Mouse (Mus musculus): ENCODE measurements around the gene Gm15517. TPM values are rescaled to one million over a fixed set of nuclear protein-coding genes. Genes with fewer than 3 reads are reported as not detected.
A peak's percentile ranks its signal among the peaks of the same experiment; 100 is the strongest.
"Not testable (repeated sequence)": the region's sequence is repeated elsewhere in the genome, so short reads cannot be mapped to it uniquely, and the experiment has no call there.

The Gm15517 gene
- polyA plus RNA-seq, 1 experiment from 2014 or later = not detected

DNA sequence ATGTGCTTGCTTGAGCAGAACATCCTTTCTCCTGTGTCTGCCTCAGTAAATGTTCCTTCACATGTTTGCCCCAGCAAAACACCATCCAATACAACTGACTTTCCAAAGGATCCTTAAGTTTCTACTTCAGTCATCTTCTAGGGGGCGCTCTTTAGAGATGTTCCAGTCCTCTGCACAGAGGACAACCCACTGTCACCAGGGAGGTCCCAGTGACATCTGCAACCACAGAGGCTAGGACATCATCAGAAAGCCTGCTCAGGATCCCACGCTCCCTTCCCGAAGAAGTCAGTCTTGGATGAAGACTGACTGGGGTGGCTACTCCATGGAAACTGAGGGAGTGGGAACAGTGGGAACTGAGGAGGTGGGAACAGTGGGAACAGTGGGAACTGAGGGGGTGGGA lies 14.3 kb downstream of the Gm15517 start:
- Histone ChIP-seq H3K36me3 (ENCODE audit: control insufficient read depth, insufficient read depth, low read length) (no peaks in the 10 kb centered on the region), H3K9me3 (ENCODE audit: control insufficient read depth, low read length) (no peaks in the 10 kb centered on the region), H3K27ac (replicated peaks; ENCODE audit: low read depth, low read length) (no peak overlapping the region), H3K4me3 (replicated peaks; ENCODE audit: low read depth, low read length) (no peak overlapping the region), H3K27me3 (ENCODE audit: control insufficient read depth, insufficient read depth, low read length) (no peaks in the 10 kb centered on the region), H3K4me1 (ENCODE audit: control insufficient read depth, insufficient read depth, low read length) (no peaks in the 10 kb centered on the region), H3K4me2 (ENCODE audit: low read length) (no peak overlapping the region), H3K9ac (replicated peaks; ENCODE audit: low read length) (no peak overlapping the region)
- WGBS = 80% methylated on average over 3 of the region's 3 CpGs
- ATAC-seq (ENCODE audit: low FRiP score, low TSS enrichment) (no peak), DNase-seq (no peak)

DNA sequence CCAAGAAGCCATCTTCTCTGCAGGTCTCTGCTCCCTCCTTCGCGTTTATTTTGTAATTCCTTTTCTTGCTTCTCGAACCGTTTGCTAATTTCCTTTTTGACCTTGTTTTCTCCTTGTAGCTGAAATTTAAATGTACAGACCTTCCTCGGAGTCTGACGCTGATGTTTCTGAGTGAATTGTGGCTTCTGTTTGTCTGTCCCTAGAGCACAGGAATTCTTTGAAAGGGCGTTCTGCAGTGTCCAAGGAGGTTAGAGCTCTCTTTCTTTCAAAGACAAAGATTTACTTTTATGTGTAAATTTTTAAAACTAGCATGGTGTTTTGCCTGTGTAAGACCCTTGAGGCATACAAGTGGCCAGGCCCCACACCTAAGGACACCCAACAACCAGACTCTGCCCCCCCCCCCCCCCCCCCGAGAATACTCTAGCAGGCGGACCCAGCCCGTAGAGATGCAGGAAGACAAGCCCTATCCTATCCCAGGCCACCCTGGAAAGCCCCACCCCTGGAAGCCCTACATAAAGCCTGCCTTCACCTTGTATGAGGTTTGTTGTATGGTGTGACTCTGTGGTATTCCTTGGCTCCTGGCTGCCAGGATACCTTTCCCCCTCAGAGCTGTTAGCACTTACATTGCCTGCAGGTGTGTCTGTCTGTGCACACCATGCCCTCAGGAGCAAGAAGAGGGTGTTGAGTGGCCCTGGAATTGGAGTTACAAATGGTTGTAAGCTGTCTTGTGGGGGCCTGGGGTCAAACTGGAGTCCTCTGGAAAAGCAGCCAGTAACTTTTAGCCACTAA lies 15.4 kb downstream of the Gm15517 start:
- Histone ChIP-seq H3K4me3 (replicated peaks; ENCODE audit: low read depth, low read length) (no peak overlapping the region), H3K4me2 (ENCODE audit: low read length) (no peak overlapping the region), H3K9ac (replicated peaks; ENCODE audit: low read length) (no peak overlapping the region), H3K27ac (replicated peaks; ENCODE audit: low read depth, low read length) (no peak overlapping the region), H3K9me3 (ENCODE audit: control insufficient read depth, low read length) (no peaks in the 10 kb centered on the region), H3K27me3 (ENCODE audit: control insufficient read depth, insufficient read depth, low read length) (no peaks in the 10 kb centered on the region), H3K4me1 (ENCODE audit: control insufficient read depth, insufficient read depth, low read length) (no peaks in the 10 kb centered on the region), H3K36me3 (ENCODE audit: control insufficient read depth, insufficient read depth, low read length) (no peaks in the 10 kb centered on the region)
- WGBS = 61% methylated on average over 10 of the region's 10 CpGs
- DNase-seq (no peak), ATAC-seq (ENCODE audit: low FRiP score, low TSS enrichment) (no peak)

DNA sequence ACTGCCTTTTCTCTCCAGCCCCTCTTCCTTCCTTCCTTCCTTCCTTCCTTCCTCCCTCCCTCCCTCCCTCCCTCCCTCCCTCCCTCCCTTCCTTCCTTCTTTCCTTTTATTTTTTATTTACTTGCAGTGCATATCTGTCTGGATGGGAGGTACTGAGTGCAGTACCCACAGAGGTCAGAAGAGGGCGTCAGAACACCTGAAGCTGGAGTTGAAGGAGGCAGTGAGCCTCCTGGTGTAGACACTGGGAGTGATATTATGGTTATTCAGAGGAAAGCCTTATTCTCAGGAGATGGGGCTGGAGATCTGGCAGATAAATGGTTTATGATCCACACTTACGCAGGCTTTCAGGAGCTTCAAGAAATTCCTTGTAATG lies 16.0 kb downstream of the Gm15517 start:
- DNase-seq (peak; percentile 64), ATAC-seq (ENCODE audit: low FRiP score, low TSS enrichment) (no peak)
- H3K9me3 ChIP-seq (ENCODE audit: control insufficient read depth, low read length) = no peaks in the 10 kb centered on the region
- no peak overlapping the region for H3K4me2 ChIP-seq (ENCODE audit: low read length)
- WGBS = 44% methylated on average over 2 of the region's 2 CpGs
- no peaks in the 10 kb centered on the region for H3K27me3 ChIP-seq (ENCODE audit: control insufficient read depth, insufficient read depth, low read length)
- H3K36me3 ChIP-seq (ENCODE audit: control insufficient read depth, insufficient read depth, low read length) = no peaks in the 10 kb centered on the region
- no peak overlapping the region for H3K9ac ChIP-seq (replicated peaks; ENCODE audit: low read length)
- H3K4me3 ChIP-seq (replicated peaks; ENCODE audit: low read depth, low read length) = no peak overlapping the region
- H3K4me1 ChIP-seq (ENCODE audit: control insufficient read depth, insufficient read depth, low read length) = no peaks in the 10 kb centered on the region
- H3K27ac ChIP-seq (replicated peaks; ENCODE audit: low read depth, low read length) = no peak overlapping the region

DNA sequence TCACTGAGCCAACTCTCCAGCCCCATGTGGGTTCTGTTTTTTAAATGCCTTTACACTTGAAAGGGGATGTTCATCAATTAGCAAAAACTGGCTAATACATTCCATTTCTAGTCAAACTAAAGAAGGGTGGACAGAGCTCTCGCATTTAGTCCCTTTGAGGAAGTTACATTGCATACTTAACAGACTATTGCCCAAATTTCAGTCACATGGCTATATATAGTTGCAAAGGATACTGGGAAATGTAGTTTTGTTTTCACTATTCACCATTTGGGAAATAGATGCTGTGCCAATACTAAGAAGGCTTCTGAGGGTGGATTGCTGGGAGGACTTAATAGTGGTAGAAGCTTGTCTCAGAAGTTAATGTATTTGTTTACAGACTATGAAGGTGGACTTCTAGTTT lies 19.7 kb downstream of the Gm15517 start:
- H3K27ac ChIP-seq (replicated peaks; ENCODE audit: low read depth, low read length) = no peak overlapping the region
- H3K9ac ChIP-seq (replicated peaks; ENCODE audit: low read length) = no peak overlapping the region
- no peaks in the 10 kb centered on the region for H3K36me3 ChIP-seq (ENCODE audit: control insufficient read depth, insufficient read depth, low read length)
- H3K4me3 ChIP-seq (replicated peaks; ENCODE audit: low read depth, low read length) = no peak overlapping the region
- no peaks in the 10 kb centered on the region for H3K27me3 ChIP-seq (ENCODE audit: control insufficient read depth, insufficient read depth, low read length)
- DNase-seq (peak; percentile 21), ATAC-seq (ENCODE audit: low FRiP score, low TSS enrichment) (no peak)
- 72% methylated on average over 1 of the region's 1 CpGs for WGBS
- no peaks in the 10 kb centered on the region for H3K9me3 ChIP-seq (ENCODE audit: control insufficient read depth, low read length)
- H3K4me1 ChIP-seq (ENCODE audit: control insufficient read depth, insufficient read depth, low read length) = no peaks in the 10 kb centered on the region
- no peak overlapping the region for H3K4me2 ChIP-seq (ENCODE audit: low read length)

DNA sequence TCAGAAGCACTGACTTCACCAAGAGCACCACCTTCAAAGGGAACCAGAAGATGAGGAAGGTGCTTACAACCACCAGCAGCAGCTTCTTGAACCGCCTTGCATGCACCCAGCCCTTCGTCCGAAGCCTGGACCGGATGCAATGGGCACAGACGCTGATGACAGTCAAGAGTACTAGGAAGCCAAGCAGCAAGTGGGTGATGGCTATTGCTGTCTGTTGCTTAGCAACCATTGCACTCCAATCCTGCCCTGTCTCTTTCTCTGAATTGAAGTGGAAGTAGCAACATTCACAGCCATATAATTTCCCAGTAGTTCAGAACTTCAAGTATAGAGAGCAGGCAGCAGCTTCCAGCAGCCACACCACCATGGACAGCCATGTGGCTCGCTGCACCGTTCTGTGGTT lies 20.3 kb downstream of the Gm15517 start:
- Histone ChIP-seq H3K4me3 (replicated peaks; ENCODE audit: low read depth, low read length) (no peak overlapping the region), H3K9me3 (ENCODE audit: control insufficient read depth, low read length) (no peaks in the 10 kb centered on the region), H3K27ac (replicated peaks; ENCODE audit: low read depth, low read length) (no peak overlapping the region), H3K9ac (replicated peaks; ENCODE audit: low read length) (no peak overlapping the region), H3K36me3 (ENCODE audit: control insufficient read depth, insufficient read depth, low read length) (no peaks in the 10 kb centered on the region), H3K4me2 (ENCODE audit: low read length) (no peak overlapping the region), H3K4me1 (ENCODE audit: control insufficient read depth, insufficient read depth, low read length) (no peaks in the 10 kb centered on the region), H3K27me3 (ENCODE audit: control insufficient read depth, insufficient read depth, low read length) (no peaks in the 10 kb centered on the region)
- ATAC-seq (ENCODE audit: low FRiP score, low TSS enrichment) = no peak
- 76% methylated on average over 7 of the region's 7 CpGs for WGBS
- DNase-seq = peak; percentile 30

DNA sequence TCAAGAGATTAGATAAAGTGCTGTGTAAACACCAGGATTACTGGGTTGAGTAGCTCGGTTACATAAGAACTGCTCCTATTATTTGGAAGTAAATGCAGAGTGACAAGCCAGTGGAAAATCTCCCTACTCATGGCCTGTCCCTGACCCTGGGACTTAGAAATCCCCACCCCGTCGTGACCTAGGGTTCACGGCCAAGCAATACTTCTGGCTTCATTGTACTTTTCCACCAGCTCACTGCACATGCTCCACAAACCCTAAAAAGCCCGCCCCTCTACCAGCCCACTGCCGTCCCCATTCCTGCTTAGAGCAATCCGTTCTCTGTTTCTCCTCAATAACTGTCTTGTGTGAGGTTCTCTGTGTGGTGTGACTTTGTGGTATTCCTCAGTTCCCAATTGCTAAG lies 26.5 kb downstream of the Gm15517 start:
- Histone ChIP-seq H3K4me3 (replicated peaks; ENCODE audit: low read depth, low read length) (no peak overlapping the region), H3K27me3 (ENCODE audit: control insufficient read depth, insufficient read depth, low read length) (no peaks in the 10 kb centered on the region), H3K27ac (replicated peaks; ENCODE audit: low read depth, low read length) (no peak overlapping the region), H3K4me2 (ENCODE audit: low read length) (no peak overlapping the region), H3K4me1 (ENCODE audit: control insufficient read depth, insufficient read depth, low read length) (no peaks in the 10 kb centered on the region), H3K9ac (replicated peaks; ENCODE audit: low read length) (no peak overlapping the region), H3K9me3 (ENCODE audit: control insufficient read depth, low read length) (no peaks in the 10 kb centered on the region), H3K36me3 (ENCODE audit: control insufficient read depth, insufficient read depth, low read length) (no peaks in the 10 kb centered on the region)
- no peak for DNase-seq
- ATAC-seq (ENCODE audit: low FRiP score, low TSS enrichment) = no peak
- WGBS = 48% methylated on average over 7 of the region's 7 CpGs

DNA sequence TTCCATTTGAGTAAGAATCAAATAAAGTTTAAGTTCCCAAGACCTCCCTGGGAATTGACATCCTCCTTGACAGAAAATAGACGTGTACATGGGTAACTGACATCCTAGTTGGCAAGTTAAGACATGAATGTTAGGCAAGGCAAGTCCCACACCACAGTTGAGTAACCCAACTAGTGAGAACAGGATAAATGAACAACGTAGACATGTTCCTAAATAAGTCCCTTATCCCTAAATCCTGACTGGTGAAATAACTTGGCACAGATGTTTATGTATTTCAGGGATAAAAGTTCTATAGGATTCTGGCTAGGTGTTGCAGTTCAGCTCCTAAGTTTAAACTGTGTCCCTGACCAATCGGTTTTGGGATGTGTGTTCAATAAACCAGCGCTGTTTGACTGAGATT lies 29.7 kb downstream of the Gm15517 start:
- WGBS = 84% methylated on average over 4 of the region's 4 CpGs
- Histone ChIP-seq H3K27ac (replicated peaks; ENCODE audit: low read depth, low read length) (no peak overlapping the region), H3K27me3 (ENCODE audit: control insufficient read depth, insufficient read depth, low read length) (no peaks in the 10 kb centered on the region), H3K4me1 (ENCODE audit: control insufficient read depth, insufficient read depth, low read length) (no peaks in the 10 kb centered on the region), H3K4me3 (replicated peaks; ENCODE audit: low read depth, low read length) (no peak overlapping the region), H3K9me3 (ENCODE audit: control insufficient read depth, low read length) (no peaks in the 10 kb centered on the region), H3K4me2 (ENCODE audit: low read length) (no peak overlapping the region), H3K36me3 (ENCODE audit: control insufficient read depth, insufficient read depth, low read length) (no peaks in the 10 kb centered on the region), H3K9ac (replicated peaks; ENCODE audit: low read length) (no peak overlapping the region)
- ATAC-seq (ENCODE audit: low FRiP score, low TSS enrichment) (no peak), DNase-seq (no peak)

GRCm38 (mm10) chr7:44291418-44291817 lies 30.2 kb downstream of the Gm15517 start:
- Histone ChIP-seq H3K9me3 (ENCODE audit: control insufficient read depth, low read length) (no peaks in the 10 kb centered on the region), H3K36me3 (ENCODE audit: control insufficient read depth, insufficient read depth, low read length) (no peaks in the 10 kb centered on the region), H3K9ac (replicated peaks; ENCODE audit: low read length) (no peak overlapping the region), H3K4me3 (replicated peaks; ENCODE audit: low read depth, low read length) (no peak overlapping the region), H3K4me2 (ENCODE audit: low read length) (no peak overlapping the region), H3K27me3 (ENCODE audit: control insufficient read depth, insufficient read depth, low read length) (no peaks in the 10 kb centered on the region), H3K27ac (replicated peaks; ENCODE audit: low read depth, low read length) (no peak overlapping the region), H3K4me1 (ENCODE audit: control insufficient read depth, insufficient read depth, low read length) (no peaks in the 10 kb centered on the region)
- DNase-seq (no peak), ATAC-seq (ENCODE audit: low FRiP score, low TSS enrichment) (no peak)
- 52% methylated on average over 4 of the region's 4 CpGs for WGBS

DNA sequence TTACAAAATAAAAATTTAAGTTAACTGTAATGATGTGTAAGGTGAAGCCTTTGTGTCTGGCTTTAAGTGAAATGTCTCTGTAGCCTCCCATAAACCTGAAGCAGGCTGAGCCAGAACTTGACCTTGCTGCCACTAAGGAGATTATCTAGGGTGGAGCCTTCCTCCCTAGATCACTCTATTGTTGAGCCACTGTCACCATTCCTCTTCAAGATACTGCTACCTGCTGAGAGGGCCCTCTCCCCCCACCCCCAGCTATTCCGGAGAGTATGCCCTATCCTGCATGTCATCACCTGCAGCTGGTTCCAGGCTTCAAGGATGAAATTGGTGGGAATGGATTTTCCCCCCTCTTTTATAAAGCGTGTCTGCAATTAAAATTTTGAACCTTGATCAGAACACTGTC lies 36.3 kb downstream of the Gm15517 start:
- H3K9me3 ChIP-seq (ENCODE audit: control insufficient read depth, low read length); H3K9ac ChIP-seq (replicated peaks; ENCODE audit: low read length); H3K27me3 ChIP-seq (ENCODE audit: control insufficient read depth, insufficient read depth, low read length); H3K36me3 ChIP-seq (ENCODE audit: control insufficient read depth, insufficient read depth, low read length); DNase-seq; H3K4me1 ChIP-seq (ENCODE audit: control insufficient read depth, insufficient read depth, low read length); H3K4me2 ChIP-seq (ENCODE audit: low read length); H3K27ac ChIP-seq (replicated peaks; ENCODE audit: low read depth, low read length); ATAC-seq (ENCODE audit: low FRiP score, low TSS enrichment); H3K4me3 ChIP-seq (replicated peaks; ENCODE audit: low read depth, low read length): not testable (repeated sequence)
- WGBS = 83% methylated on average over 2 of the region's 2 CpGs

All from midbrain, embryonic 14.5 days (tissue).